Mouse (Mus musculus): ENCODE measurements around the gene Ttc28. TPM values are rescaled to one million over a fixed set of nuclear protein-coding genes. Genes with fewer than 3 reads are reported as not detected.

The Ttc28 gene
- total and polyA plus RNA-seq, 2 experiments from 2014 or later, result 14.5 to 50.4 TPM

DNA sequence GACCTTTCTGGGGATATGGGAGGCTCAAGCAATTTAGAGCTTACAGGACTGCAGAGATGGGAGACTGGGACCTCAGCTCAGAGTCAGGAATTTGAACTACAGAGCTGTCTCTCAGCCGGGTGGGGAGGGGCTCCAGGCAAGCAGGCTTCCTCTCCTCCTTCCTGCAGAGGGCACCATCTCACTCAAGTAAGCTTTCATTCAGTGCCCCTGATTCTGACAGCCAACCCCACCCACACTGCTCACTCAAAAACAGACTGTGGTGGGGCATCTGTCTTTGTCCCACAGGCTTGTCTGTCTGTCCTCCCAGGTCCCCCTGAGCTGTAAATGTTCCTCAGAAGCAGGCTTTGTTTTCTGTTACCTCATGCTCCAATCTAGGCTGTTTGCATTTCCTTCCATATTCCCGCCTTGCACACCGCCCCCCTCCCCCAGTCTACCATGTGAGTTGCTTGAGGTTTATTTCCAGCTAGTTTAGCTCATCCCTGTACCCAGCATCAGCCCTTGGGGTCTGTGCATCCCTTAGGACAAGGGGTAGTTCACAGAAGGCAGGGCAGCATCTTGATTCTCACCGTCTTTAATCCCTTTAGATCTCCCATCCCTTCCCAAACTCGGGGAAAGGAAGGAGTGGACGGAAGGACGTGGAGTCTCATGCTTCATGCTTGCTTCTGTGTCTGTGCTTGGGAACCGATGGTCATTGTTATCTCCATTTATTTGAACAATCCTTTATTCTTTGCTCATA, 328.5 kb downstream of the Ttc28 start:
- peaks cover 21% of the 10 kb centered on the region for H3K4me1 ChIP-seq (ENCODE audit: insufficient read depth)
- H3K27ac ChIP-seq (ENCODE audit: low read depth, low read length), result peak overlapping the region; percentile 35; the same call in 1 of the 2 replicates
- ATAC-seq (peak; percentile 71), DNase-seq (peak; percentile 62)
- H3K9ac ChIP-seq, result peak overlapping the region; percentile 18; the same call in 1 of the 2 replicates
- WGBS, result 46% methylated on average over 8 of the region's 8 CpGs
- no peaks in the 10 kb centered on the region for H3K9me3 ChIP-seq (ENCODE audit: low read length)
- H3K4me3 ChIP-seq (ENCODE audit: low read depth, low read length), result no peak overlapping the region
- peak; percentile 68 for TF ChIP-seq CTCF (IDR thresholded peaks at IDR 0.05; ENCODE audit: low read depth)
- no peaks in the 10 kb centered on the region for H3K27me3 ChIP-seq (ENCODE audit: insufficient read depth, low read length)
- H3K36me3 ChIP-seq (ENCODE audit: insufficient read depth), result no peaks in the 10 kb centered on the region
- H3K4me2 ChIP-seq (ENCODE audit: low read depth), result no peak overlapping the region

DNA sequence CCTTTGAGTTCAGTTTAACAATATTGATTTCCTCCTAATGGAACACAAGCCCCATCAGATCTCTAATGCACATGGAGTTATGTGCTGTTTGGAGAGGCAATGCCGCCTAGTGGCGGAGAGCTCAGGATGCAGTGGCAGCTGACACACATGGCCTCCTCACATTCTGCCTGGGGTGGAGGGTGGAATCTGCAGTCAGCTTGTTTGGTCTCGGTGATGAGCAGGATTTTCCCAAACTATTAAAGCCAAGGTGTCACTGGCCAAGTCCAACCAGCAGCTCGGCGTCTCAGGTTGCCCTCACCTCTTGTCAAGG, 329.0 kb downstream of the Ttc28 start:
- Histone ChIP-seq H3K9me3 (ENCODE audit: low read length) (no peaks in the 10 kb centered on the region), H3K36me3 (ENCODE audit: insufficient read depth) (no peaks in the 10 kb centered on the region), H3K27ac (ENCODE audit: low read depth, low read length) (peak overlapping the region; percentile 35; the same call in 1 of the 2 replicates), H3K9ac (no peak overlapping the region), H3K4me3 (ENCODE audit: low read depth, low read length) (no peak overlapping the region), H3K4me2 (ENCODE audit: low read depth) (no peak overlapping the region), H3K4me1 (ENCODE audit: insufficient read depth) (peaks cover 18% of the 10 kb centered on the region), H3K27me3 (ENCODE audit: insufficient read depth, low read length) (no peaks in the 10 kb centered on the region)
- DNase-seq (peak; percentile 81), ATAC-seq (peak; percentile 79)
- 38% methylated on average over 5 of the region's 5 CpGs for WGBS
- peak; percentile 94 for TF ChIP-seq CTCF (IDR thresholded peaks at IDR 0.05; ENCODE audit: low read depth)

GRCm38 (mm10) chr5:111213935-111214450, 334.4 kb downstream of the Ttc28 start:
- TF ChIP-seq CTCF (IDR thresholded peaks at IDR 0.05; ENCODE audit: low read depth), result 0 out of 2 replicates have a peak, but pooled peaks have one; percentile 24
- H3K9me3 ChIP-seq (ENCODE audit: low read length), result no peaks in the 10 kb centered on the region
- no peak overlapping the region for H3K4me3 ChIP-seq (ENCODE audit: low read depth, low read length)
- peaks cover 33% of the 10 kb centered on the region for H3K4me1 ChIP-seq (ENCODE audit: insufficient read depth)
- H3K36me3 ChIP-seq (ENCODE audit: insufficient read depth), result no peaks in the 10 kb centered on the region
- ATAC-seq, result no peak
- H3K27ac ChIP-seq (ENCODE audit: low read depth, low read length), result 0 out of 2 replicates have a peak overlapping the region, but pooled peaks have one; percentile 41
- no peak overlapping the region for H3K4me2 ChIP-seq (ENCODE audit: low read depth)
- no peaks in the 10 kb centered on the region for H3K27me3 ChIP-seq (ENCODE audit: insufficient read depth, low read length)
- 50% methylated on average over 8 of the region's 8 CpGs for WGBS
- no peak for DNase-seq
- H3K9ac ChIP-seq, result no peak overlapping the region

GRCm38 (mm10) chr5:111214890-111215289, 335.3 kb downstream of the Ttc28 start:
- Histone ChIP-seq H3K4me1 (ENCODE audit: insufficient read depth) (peaks cover 33% of the 10 kb centered on the region), H3K9ac (peak overlapping the region; percentile 6; the same call in 1 of the 2 replicates), H3K4me2 (ENCODE audit: low read depth) (peak overlapping the region; percentile 16; the same call in 1 of the 2 replicates), H3K9me3 (ENCODE audit: low read length) (no peaks in the 10 kb centered on the region), H3K27me3 (ENCODE audit: insufficient read depth, low read length) (no peaks in the 10 kb centered on the region), H3K36me3 (ENCODE audit: insufficient read depth) (no peaks in the 10 kb centered on the region), H3K4me3 (ENCODE audit: low read depth, low read length) (no peak overlapping the region), H3K27ac (ENCODE audit: low read depth, low read length) (peak overlapping the region; percentile 41; the same call in 1 of the 2 replicates)
- peak; percentile 75 for ATAC-seq
- WGBS, result 19% methylated on average over 13 of the region's 13 CpGs
- no peak for TF ChIP-seq CTCF (IDR thresholded peaks at IDR 0.05; ENCODE audit: low read depth)
- peak; percentile 58 for DNase-seq

DNA sequence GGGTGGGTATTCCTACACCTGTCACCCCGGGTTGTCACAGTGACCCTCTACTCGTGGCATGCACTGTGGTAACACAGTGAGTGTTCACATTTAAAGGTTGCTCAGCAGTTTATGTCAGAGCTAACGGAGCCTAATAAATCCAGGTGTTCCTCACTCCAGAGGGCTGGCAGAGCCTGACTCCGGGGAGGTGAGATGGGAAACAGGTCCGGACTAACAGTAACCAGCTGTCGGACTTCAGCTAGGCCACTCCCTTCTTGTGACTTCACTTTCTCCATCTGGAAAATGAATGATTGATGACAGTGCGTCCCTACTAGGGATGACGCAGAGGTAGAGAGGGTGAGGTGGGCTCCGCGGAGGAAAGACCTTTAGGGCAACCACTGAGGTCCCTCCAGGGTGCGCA, 336.1 kb downstream of the Ttc28 start:
- TF ChIP-seq CTCF (IDR thresholded peaks at IDR 0.05; ENCODE audit: low read depth), result no peak
- Histone ChIP-seq H3K4me3 (ENCODE audit: low read depth, low read length) (no peak overlapping the region), H3K36me3 (ENCODE audit: insufficient read depth) (no peaks in the 10 kb centered on the region; the same call in 1 of the 2 replicates), H3K27ac (ENCODE audit: low read depth, low read length) (peak overlapping the region; percentile 41; the same call in 1 of the 2 replicates), H3K9me3 (ENCODE audit: low read length) (no peaks in the 10 kb centered on the region), H3K9ac (no peak overlapping the region), H3K4me2 (ENCODE audit: low read depth) (no peak overlapping the region), H3K27me3 (ENCODE audit: insufficient read depth, low read length) (no peaks in the 10 kb centered on the region), H3K4me1 (ENCODE audit: insufficient read depth) (peaks cover 39% of the 10 kb centered on the region)
- ATAC-seq (no peak), DNase-seq (no peak)
- 68% methylated on average over 11 of the region's 11 CpGs for WGBS

GRCm38 (mm10) chr5:111216166-111216565, 336.6 kb downstream of the Ttc28 start:
- no peak overlapping the region for H3K9ac ChIP-seq
- no peaks in the 10 kb centered on the region for H3K27me3 ChIP-seq (ENCODE audit: insufficient read depth, low read length)
- H3K36me3 ChIP-seq (ENCODE audit: insufficient read depth), result no peaks in the 10 kb centered on the region; the same call in 1 of the 2 replicates
- peaks cover 39% of the 10 kb centered on the region for H3K4me1 ChIP-seq (ENCODE audit: insufficient read depth)
- DNase-seq (peak; percentile 33), ATAC-seq (no peak)
- no peak overlapping the region for H3K4me3 ChIP-seq (ENCODE audit: low read depth, low read length)
- no peak for TF ChIP-seq CTCF (IDR thresholded peaks at IDR 0.05; ENCODE audit: low read depth)
- H3K27ac ChIP-seq (ENCODE audit: low read depth, low read length), result no peak overlapping the region
- H3K4me2 ChIP-seq (ENCODE audit: low read depth), result no peak overlapping the region
- no peaks in the 10 kb centered on the region for H3K9me3 ChIP-seq (ENCODE audit: low read length)
- 79% methylated on average over 9 of the region's 9 CpGs for WGBS
